Mouse (Mus musculus) erythroid progenitor cell, adult 5-6 weeks (primary cell): ENCODE data around the gene Nostrin. TPM values are rescaled to one million over a fixed set of nuclear protein-coding genes. Genes with fewer than 3 reads are reported as not detected.

ENCODE experiments used
- ATAC-seq: replicated peaks from 2 replicates; pipeline ENCODE4 v1.8.0; 2016; ENCODE audit warnings: moderate number of reproducible peaks, mild to moderate bottlenecking, moderate TSS enrichment, inconsistent platforms; ENCODE audit not compliant: poor library complexity, low FRiP score, severe bottlenecking
- total RNA-seq, 2 experiments: library from RNA; stranded (forward) in 1 of 2; stranded (reverse) in 1 of 2; fragments of 150-400 nt in 1 of 2; fragments of 186-747, 209-891 nt in 1 of 2; gene quantifications; 2 replicates each; pipeline versions ENCODE4 v1.2.3 to v1.2.4; 2015 to 2017; ENCODE audit warnings: low replicate concordance in 2 of 2

Nostrin gene
- total RNA-seq, 2 experiments from 2014 or later, result not detected

- ATAC-seq, result no peak
Observed at GRCm38 (mm10) chr2:69128321-69128720, 7.3 kb upstream of the Nostrin start.

DNA sequence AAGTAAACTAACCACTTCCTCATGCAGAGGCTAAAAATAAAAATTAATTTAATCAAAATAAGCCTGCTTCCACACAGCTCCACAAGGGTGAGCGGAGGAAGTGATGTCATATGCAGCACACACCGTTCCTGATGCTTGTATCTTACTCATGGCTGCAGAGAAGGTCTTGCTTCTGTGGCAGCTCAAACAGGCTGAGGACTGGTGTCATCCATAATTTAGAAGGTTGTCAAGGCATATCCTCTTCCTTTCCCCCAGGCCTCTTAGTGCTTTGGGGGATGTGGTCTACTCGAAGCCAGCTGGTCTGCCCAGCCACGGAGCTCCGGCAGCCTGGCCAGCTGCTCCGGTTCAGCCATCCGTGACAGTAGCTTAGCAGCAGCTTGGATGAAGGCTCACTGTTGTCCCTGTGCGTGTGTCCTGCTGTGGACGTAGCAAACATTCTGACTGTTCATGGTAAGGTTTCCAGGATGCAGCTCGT is 6.6 kb upstream of the Nostrin start:
- no peak for ATAC-seq

DNA sequence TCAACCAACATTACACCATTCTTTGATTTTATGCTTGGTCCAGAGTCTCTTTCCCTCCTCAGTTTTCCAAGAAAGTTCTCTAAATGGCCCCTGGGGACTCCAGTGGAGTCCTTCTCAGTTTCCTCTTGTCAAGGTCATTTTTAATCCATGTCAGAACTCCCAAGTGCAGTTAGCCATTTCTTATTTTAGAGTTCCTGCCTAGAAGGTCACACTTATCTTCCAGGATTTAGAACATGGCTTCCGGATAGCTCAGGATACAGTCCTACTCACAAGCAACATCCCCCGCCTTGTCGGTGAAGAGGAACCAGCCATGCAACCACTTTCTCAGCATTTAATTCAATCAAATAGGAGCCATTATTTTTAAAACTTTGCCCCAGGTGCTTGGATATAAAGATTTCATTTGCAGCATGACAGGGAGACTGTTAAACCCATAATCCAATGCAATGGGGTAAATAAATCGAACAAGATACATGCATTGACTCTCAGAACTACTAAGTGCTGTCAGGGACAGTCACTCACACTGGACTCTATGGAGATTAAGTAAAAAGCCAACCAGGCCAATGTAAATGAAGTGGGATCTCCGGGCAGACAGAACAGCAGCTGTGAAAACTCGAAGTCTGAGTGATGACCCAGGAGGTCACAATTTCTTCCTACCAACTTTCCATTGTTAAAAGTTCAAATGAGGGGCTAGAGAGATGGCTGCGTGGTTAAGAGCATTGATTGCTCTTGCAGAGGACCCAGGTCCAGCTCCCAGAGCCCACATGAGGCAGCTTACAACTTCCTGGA is 6.0 kb upstream of the Nostrin start:
- no peak for ATAC-seq

- ATAC-seq, result no peak
Observed at GRCm38 (mm10) chr2:69132046-69132445, 3.6 kb upstream of the Nostrin start.

DNA sequence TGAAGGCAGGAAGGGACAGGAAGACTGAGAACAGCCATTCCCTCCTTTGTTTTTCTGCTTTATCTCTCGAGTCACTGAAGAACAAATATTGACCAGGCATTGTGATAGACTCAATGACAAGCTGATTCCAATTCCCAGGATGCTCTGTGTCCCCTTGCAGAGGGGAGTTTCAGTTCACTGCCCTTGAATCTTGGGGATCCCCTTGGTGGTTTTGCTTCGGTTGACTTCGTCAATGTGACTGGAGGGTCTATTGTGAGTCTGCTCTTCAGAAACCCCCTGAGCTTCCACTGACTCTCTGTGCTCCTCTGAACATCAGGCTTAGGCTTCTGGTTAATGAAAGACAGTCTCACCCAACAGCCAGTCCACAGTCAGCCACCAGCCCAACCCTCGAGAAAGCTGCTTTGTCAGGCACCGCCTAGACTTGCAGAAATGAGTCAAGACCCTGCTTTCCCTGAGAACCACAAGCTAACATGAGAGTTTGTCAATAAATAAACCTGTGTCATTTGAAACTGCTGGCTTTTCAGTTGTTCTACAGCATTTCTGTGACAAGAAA is 3.0 kb upstream of the Nostrin start:
- no peak for ATAC-seq

- ATAC-seq, result no peak
Observed at GRCm38 (mm10) chr2:69134186-69134585, 1.4 kb upstream of the Nostrin start.

GRCm38 (mm10) chr2:69134937-69135336 is 663 bp upstream of the Nostrin start:
- no peak for ATAC-seq

GRCm38 (mm10) chr2:69137406-69138084 is 1.9 kb downstream of the Nostrin start:
- ATAC-seq, result no peak

DNA sequence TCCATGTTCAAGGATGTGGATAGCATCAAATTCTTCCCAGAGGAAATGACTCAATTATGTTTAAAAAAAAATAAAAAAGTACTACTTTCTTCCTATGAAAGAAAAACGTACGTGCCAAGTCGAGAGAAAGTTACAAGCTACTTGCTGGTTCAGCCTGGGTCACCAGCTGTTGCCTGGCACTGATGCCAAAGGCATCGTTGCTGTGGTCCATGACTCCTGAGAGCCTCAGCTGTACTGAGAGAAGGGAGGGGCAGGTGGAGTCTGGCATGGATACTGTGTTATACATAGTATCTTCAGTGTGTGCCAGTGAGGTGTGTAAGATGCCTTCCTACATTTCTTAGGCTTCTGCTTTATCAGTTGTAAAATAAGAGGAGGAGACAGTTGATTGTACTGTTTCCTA is 3.2 kb downstream of the Nostrin start:
- ATAC-seq, result no peak

DNA sequence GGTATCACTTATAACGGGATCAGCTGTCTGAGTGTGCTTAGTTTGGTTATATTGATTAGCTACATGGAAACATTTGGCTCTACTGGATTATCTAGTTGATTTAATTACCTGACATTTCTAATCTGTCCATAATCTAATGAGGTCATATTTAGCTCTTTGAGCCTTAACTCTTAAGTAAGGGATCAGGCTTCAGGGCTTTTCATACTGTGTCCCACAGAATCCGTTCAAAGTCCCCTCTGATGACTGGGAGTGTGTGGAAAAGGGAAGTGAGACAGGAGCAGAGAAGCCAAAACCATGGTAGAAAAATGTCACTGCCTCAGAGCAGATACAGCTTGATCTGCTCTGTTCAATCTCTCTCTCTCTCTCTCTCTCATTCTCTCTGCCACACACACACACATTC is 4.6 kb downstream of the Nostrin start:
- ATAC-seq, result no peak

DNA sequence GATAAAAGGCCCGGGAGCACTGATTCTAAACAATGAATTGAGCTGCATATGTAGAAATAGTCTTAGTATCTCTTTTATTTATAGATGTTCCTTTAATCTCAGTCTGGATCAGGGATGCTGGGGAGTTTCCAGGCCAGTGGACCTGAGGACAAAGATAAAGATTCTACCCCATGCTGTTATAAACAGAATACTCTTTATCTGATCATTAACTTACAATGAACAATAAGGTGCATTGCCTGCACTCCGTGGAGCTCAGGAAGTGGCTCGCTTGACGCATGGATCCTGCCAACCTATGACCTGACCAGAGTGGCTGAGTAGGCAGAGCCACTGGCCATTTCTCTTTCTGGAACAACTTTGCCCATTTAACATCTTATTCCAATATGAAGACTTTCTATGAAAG is 5.2 kb downstream of the Nostrin start:
- ATAC-seq, result no peak

DNA sequence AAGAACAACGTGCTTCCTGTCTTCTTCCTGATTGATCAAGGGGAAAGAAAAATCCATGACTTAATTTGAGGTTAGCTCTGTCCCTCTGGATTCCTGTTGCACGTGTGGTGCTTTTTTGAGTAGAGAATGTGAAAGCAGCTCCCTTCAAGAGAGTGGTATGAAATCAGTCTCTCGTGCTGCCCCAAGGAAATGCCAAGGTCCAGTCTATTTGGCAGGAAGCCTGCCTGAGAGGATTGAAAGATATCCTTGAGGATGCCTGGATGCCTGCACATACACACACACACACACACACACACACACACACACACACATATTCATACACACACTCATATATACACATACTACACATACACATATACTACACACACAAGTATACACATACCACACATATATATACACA is 13.1 kb downstream of the Nostrin start:
- no peak for ATAC-seq

DNA sequence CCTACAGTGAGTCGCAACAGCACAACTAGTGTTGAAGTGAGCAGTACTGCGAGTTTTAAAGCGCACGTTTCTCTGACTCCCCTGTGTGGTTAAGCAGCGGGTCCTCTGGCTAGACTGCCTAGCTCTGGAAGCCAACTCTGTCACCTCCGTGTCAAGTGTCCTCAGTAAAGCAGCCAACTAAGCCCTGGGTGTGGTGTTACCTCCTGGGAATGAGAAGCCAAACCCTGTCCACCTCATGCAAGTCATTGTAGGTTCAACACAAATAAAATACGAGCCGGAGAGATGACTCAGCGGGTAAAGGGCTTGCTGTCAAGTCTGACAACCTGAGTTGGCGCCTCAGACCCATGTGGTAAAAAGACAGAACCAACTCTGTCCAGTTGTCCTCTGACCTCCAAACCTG is 13.6 kb downstream of the Nostrin start:
- ATAC-seq, result no peak

- ATAC-seq, result no peak
Observed at GRCm38 (mm10) chr2:69150841-69151240, 15.2 kb downstream of the Nostrin start.

GRCm38 (mm10) chr2:69155861-69156260 is 20.3 kb downstream of the Nostrin start:
- ATAC-seq, result no peak

GRCm38 (mm10) chr2:69156283-69156682 is 20.7 kb downstream of the Nostrin start:
- no peak for ATAC-seq

GRCm38 (mm10) chr2:69158907-69159306 is 23.3 kb downstream of the Nostrin start:
- no peak for ATAC-seq

GRCm38 (mm10) chr2:69170395-69171077 is 34.9 kb downstream of the Nostrin start:
- ATAC-seq, result no peak

DNA sequence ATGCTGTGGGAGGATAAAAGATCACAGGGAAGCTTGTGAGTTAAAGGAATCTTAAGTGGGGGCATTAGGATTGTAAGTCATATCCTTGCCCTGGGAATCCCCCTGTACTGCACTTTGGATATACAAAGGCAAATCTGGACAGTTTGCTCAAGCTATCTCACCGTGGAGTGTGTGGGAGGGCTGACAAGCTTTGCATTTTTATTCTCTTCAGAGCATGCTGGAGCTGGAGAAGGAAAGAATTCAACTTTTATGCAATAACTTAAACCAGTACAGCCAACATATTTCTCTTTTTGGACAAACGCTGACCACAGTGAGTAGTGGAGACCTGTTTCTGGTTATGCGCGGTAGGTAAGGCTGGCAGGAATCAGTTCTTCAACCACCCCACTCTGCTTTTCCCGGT is 39.7 kb downstream of the Nostrin start:
- no peak for ATAC-seq

- ATAC-seq, result no peak
Observed at GRCm38 (mm10) chr2:69179721-69180120, 44.1 kb downstream of the Nostrin start.
